18 mouse cellular contexts compared by ENCODE assay signal in genomic region chr5:122700837-122701212, GRCm38 (mm10). TPM values are rescaled to one million over a fixed set of nuclear protein-coding genes. Genes with fewer than 3 reads are reported as not detected.
DNase-seq lines count a peak whose midpoint lies in the region; ATAC-seq and TF ChIP-seq lines count a peak whose summit lies in the region.
"Had no signal": no experiment of that assay in that cellular context is flagged by ENCODE, and none has a peak within 500 bp of the region (broad histone marks: within the 10 kb centered on the region; RNA-seq: fewer than 3 reads in every experiment).

No protein-coding gene starts in this region.

- no peaks in the 10 kb centered on the region for H3K9me3 ChIP-seq in intestine, postnatal 0 days (ENCODE audit: control insufficient read depth)
- no peaks in the 10 kb centered on the region for H3K9me3 ChIP-seq in liver, postnatal 0 days (ENCODE audit: low read length)
- H3K9me3 ChIP-seq: embryonic facial prominence, embryonic 12.5 days; forebrain, embryonic 13.5 days had no signal

- no peak overlapping the region for H3K4me2 ChIP-seq in intestine, postnatal 0 days (replicated peaks; ENCODE audit: low read depth)
- peak overlapping the region; percentile 42 for H3K4me2 ChIP-seq in liver, postnatal 0 days (ENCODE audit: low read depth, low read length)
- H3K4me2 ChIP-seq: embryonic facial prominence, embryonic 12.5 days; forebrain, embryonic 13.5 days had no signal

- no peak overlapping the region for H3K27ac ChIP-seq in intestine, postnatal 0 days (ENCODE audit: low read depth, low read length)
- peak overlapping the region; percentile 2; the same call in 1 of the 2 replicates for H3K27ac ChIP-seq in liver, postnatal 0 days (ENCODE audit: low read depth)
- no peak overlapping the region for H3K27ac ChIP-seq in heart, adult 2 months
- H3K27ac ChIP-seq: embryonic facial prominence, embryonic 12.5 days; forebrain, embryonic 13.5 days; kidney, postnatal 0 days had no signal

- H3K79me2 ChIP-seq in heart, adult 2 months (replicated peaks; ENCODE audit: control insufficient read depth, insufficient read depth, low read length): no peaks in the 10 kb centered on the region

- no peaks in the 10 kb centered on the region for H3K27me3 ChIP-seq in intestine, postnatal 0 days (replicated peaks; ENCODE audit: control insufficient read depth, insufficient read depth, low read length)
- no peaks in the 10 kb centered on the region for H3K27me3 ChIP-seq in liver, postnatal 0 days (ENCODE audit: insufficient read depth, low read length)
- H3K27me3 ChIP-seq in heart, adult 2 months (ENCODE audit: control insufficient read depth, insufficient read depth, low read length): no peaks in the 10 kb centered on the region
- H3K27me3 ChIP-seq: embryonic facial prominence, embryonic 12.5 days; forebrain, embryonic 13.5 days; Patski had no signal

- 0 out of 2 replicates have a peak, but pooled peaks cover 7% of the 10 kb centered on the region for H3K4me1 ChIP-seq in intestine, postnatal 0 days (replicated peaks; ENCODE audit: control insufficient read depth, insufficient read depth, low read length)
- peaks cover 33% of the 10 kb centered on the region for H3K4me1 ChIP-seq in liver, postnatal 0 days (ENCODE audit: insufficient read depth)
- no peaks in the 10 kb centered on the region; the same call in 1 of the 2 replicates for H3K4me1 ChIP-seq in heart, adult 2 months (ENCODE audit: control insufficient read depth, insufficient read depth, low read length)
- H3K4me1 ChIP-seq: embryonic facial prominence, embryonic 12.5 days; forebrain, embryonic 13.5 days had no signal

- no peak overlapping the region for H3K4me3 ChIP-seq in intestine, postnatal 0 days (ENCODE audit: low read depth, low read length)
- H3K4me3 ChIP-seq in liver, postnatal 0 days (ENCODE audit: low read depth, low read length): no peak overlapping the region
- H3K4me3 ChIP-seq in heart, adult 2 months: no peak overlapping the region
- H3K4me3 ChIP-seq: embryonic facial prominence, embryonic 12.5 days; forebrain, embryonic 13.5 days had no signal

- H3K36me3 ChIP-seq in intestine, postnatal 0 days (ENCODE audit: control insufficient read depth, insufficient read depth): no peaks in the 10 kb centered on the region
- H3K36me3 ChIP-seq in liver, postnatal 0 days (replicated peaks; ENCODE audit: insufficient read depth, low read length): no peaks in the 10 kb centered on the region
- no peaks in the 10 kb centered on the region for H3K36me3 ChIP-seq in heart, adult 2 months (ENCODE audit: control insufficient read depth, insufficient read depth, low read length)
- H3K36me3 ChIP-seq: embryonic facial prominence, embryonic 12.5 days had no signal

- peak; percentile 42; the same call in 1 of the 2 replicates for TF ChIP-seq EP300 in liver, postnatal 0 days (IDR thresholded peaks at IDR 0.05; ENCODE audit: low read depth)
- TF ChIP-seq EP300 in heart, adult 2 months (IDR thresholded peaks at IDR 0.05; ENCODE audit: insufficient read depth, low read depth, low read length): no peak

- TF ChIP-seq POLR2A in heart, adult 2 months (IDR thresholded peaks at IDR 0.05; ENCODE audit: insufficient read depth, low read depth, low read length): no peak

- intact Hi-C loops in heart, adult 2 months (cut with DNase I): no loop called here

- WGBS in intestine, postnatal 0 days: 13% methylated on average over 5 of the region's 5 CpGs
- WGBS in liver, postnatal 0 days (ENCODE audit: insufficient replicate concordance): 20% methylated on average over 5 of the region's 5 CpGs
- 54% methylated on average over 5 of the region's 5 CpGs for WGBS in heart, adult 2 months

- H3K9ac ChIP-seq in intestine, postnatal 0 days (ENCODE audit: low read depth, low read length): no peak overlapping the region
- H3K9ac ChIP-seq in liver, postnatal 0 days (replicated peaks): no peak overlapping the region
- no peak overlapping the region for H3K9ac ChIP-seq in heart, adult 2 months (ENCODE audit: low read depth, low read length)
- H3K9ac ChIP-seq: embryonic facial prominence, embryonic 12.5 days; forebrain, embryonic 13.5 days had no signal

- ATAC-seq in intestine, postnatal 0 days: peak; percentile 50
- ATAC-seq in liver, postnatal 0 days: peak; percentile 56
- ATAC-seq: forebrain, embryonic 13.5 days; hindbrain, embryonic 16.5 days; Patski had no signal

- TF ChIP-seq CTCF in intestine, postnatal 0 days (IDR thresholded peaks at IDR 0.05; ENCODE audit: low read depth): no peak
- no peak for TF ChIP-seq CTCF in liver, postnatal 0 days (IDR thresholded peaks at IDR 0.05; ENCODE audit: low read depth)
- TF ChIP-seq CTCF in heart, adult 2 months (IDR thresholded peaks at IDR 0.05): no peak

- DNase-seq in 416B (ENCODE audit: low read depth): peak; percentile 80
- DNase-seq in c-Kit-positive CD71-positive TER-119-negative erythroid progenitor cells, embryonic 14.5 days (ENCODE audit: low read depth): peak; percentile 51
- DNase-seq in liver, postnatal 0 days: no peak
- DNase-seq in left cerebral cortex, adult 18-20 months (ENCODE audit: low spot score in 2 of 2): no peak
- DNase-seq in heart, adult 2 months: no peak
- no peak for DNase-seq in cerebellum, adult 11-12 months
- DNase-seq in kidney, adult 11 months: no peak
- DNase-seq: cerebellum, postnatal 10 days; heart, adult 18-20 months; heart, postnatal 10 days; lung, adult 2 months; midbrain, embryonic 14.5 days had no signal

RNA-seq across cellular contexts. Expression of gene P2rx4, which starts 6.5 kb away (rescaled TPM):
- 90.3 and 104 TPM in 2 replicates for polyA plus RNA-seq in intestine, postnatal 0 days (2015; fragmentation: Nextera tagmentation; extraction: Ambion mirVana)
- polyA plus RNA-seq in liver, postnatal 0 days (2015; fragmentation: Nextera tagmentation; extraction: Ambion mirVana): 36.0 and 36.2 TPM in 2 replicates
- total RNA-seq in left cerebral cortex, adult 18-20 months (2021): 10 to 100 TPM; 19.1 to 20.7 TPM
- total RNA-seq in heart, adult 2 months (2021): 10 to 100 TPM; 17.4 to 19.0 TPM
- 28.9 and 35.0 TPM in 2 replicates for polyA plus RNA-seq in heart, adult 2 months (2012; rRNA removed)

RNA-seq across cellular contexts. Expression of gene P2rx7, which starts 57.1 kb away (rescaled TPM):
- 1.6 and 2.7 TPM in 2 replicates for polyA plus RNA-seq in intestine, postnatal 0 days (2015; fragmentation: Nextera tagmentation; extraction: Ambion mirVana)
- polyA plus RNA-seq in liver, postnatal 0 days (2015; fragmentation: Nextera tagmentation; extraction: Ambion mirVana): 1.7 and 2.1 TPM in 2 replicates
- 1 to 10 TPM; 7.2 to 7.7 TPM for total RNA-seq in left cerebral cortex, adult 18-20 months (2021)
- total RNA-seq in heart, adult 2 months (2021): 1 to 10 TPM; 2.8 to 3.1 TPM
- 7.2 and 7.4 TPM in 2 replicates for polyA plus RNA-seq in heart, adult 2 months (2012; rRNA removed)

Comparison
In these comparisons a context has a peak if more than half of its experiments do, and no peak if none do; other contexts are left out.
1. DNase-seq: peak in 416B (single experiment) and c-Kit-positive CD71-positive TER-119-negative erythroid progenitor cells, embryonic 14.5 days (single experiment); none in liver, postnatal 0 days (single experiment), left cerebral cortex, adult 18-20 months (0 of 2), heart, adult 2 months (0 of 2), cerebellum, adult 11-12 months (single experiment) and kidney, adult 11 months (single experiment).